Mouse (Mus musculus): ENCODE measurements around the gene Ms4a4d.
A peak's percentile ranks its signal among the peaks of the same experiment; 100 is the strongest.

The Ms4a4d gene

GRCm38 (mm10) chr19:11574965-11575364, 38.4 kb downstream of the Ms4a4d start:
- DNase-seq (ENCODE audit: low spot score): no peak

- DNase-seq (ENCODE audit: low spot score): peak; percentile 44
Measured at GRCm38 (mm10) chr19:11589205-11589604, 52.6 kb downstream of the Ms4a4d start.

GRCm38 (mm10) chr19:11589891-11590449, 53.4 kb downstream of the Ms4a4d start:
- no peak for DNase-seq (ENCODE audit: low spot score)

GRCm38 (mm10) chr19:11601349-11601748, 64.7 kb downstream of the Ms4a4d start:
- no peak for DNase-seq (ENCODE audit: low spot score)

- peak; percentile 46 for DNase-seq (ENCODE audit: low spot score)
Measured at GRCm38 (mm10) chr19:11602026-11602425, 65.4 kb downstream of the Ms4a4d start.

- DNase-seq (ENCODE audit: low spot score): no peak
Measured at GRCm38 (mm10) chr19:11604603-11605002, 68.0 kb downstream of the Ms4a4d start, which contains the start of gene Ms4a6d. Ms4a6d (minus strand) TSS chr19:11604849.

Measured in lung, postnatal 25 days (tissue).